Mouse (Mus musculus): ENCODE results near the gene Pknox1.
"Not testable (repeated sequence)": the region's sequence is repeated elsewhere in the genome, so short reads cannot be mapped to it uniquely, and the experiment has no call there.

DNA sequence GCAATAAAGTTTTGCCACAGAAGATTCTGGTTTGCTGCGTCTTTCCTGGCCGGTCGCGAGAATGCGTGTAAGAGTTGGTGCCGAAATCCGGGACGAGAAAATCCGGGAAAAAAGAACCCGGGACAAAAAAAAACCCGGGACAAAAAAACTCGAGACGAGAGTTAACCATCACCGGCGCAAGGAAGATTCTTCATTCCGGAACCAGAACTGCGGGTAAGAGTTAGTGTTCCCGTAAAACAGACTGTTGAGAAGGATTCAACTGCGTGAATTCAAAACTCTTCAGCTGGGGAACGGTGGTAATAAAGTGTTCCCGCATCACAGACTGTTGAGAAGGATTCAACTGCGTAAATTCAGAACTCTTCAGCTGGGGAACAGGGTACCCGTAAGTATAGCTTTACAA is 11.9 kb upstream of the Pknox1 start:
- TF ChIP-seq CTCF (IDR thresholded peaks at IDR 0.05; ENCODE audit: borderline replicate concordance, control insufficient read depth, extremely low read depth, insufficient read depth, low read length, poor library complexity); POLR2A (IDR thresholded peaks at IDR 0.05; ENCODE audit: control insufficient read depth, extremely low read depth, insufficient read depth, low read length, poor library complexity): not testable (repeated sequence)

Measured in thymus, adult 2 months (tissue).